Comparison of ENCODE assay signal across 19 mouse cellular contexts in the genomic region with DNA sequence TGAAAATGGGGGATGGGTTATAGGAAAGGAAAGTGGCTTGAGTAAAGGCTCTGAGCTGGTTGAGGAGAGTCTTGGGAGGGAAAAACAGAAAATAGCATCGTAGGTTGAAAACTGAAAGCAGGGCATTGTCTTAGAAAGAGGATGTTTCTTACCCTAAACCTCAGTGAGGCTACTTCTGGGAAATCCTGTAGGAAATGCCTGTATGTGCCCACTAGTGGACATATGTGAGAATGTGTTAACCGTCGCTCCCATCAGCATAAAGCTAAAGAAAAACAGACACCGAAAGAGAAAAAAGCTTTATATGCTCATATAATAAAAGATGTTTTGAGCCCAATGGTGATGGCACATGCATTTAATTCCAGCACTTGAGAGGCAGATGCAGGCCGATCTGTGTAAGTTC. TPM values are rescaled to one million over a fixed set of nuclear protein-coding genes. Genes with fewer than 3 reads are reported as not detected.
DNase-seq lines count a peak whose midpoint lies in the region; TF ChIP-seq lines count a peak whose summit lies in the region.
"Had no signal": no experiment of that assay in that cellular context is flagged by ENCODE, and none has a peak within 500 bp of the region (broad histone marks: within the 10 kb centered on the region; RNA-seq: fewer than 3 reads in every experiment).

No protein-coding gene starts in this region.

- H3K4me1 ChIP-seq in CH12.LX (ENCODE audit: control insufficient read depth in 1 of 2, insufficient read depth in 2 of 2) = peaks cover 8 to 36% of the 10 kb centered on the region in 2 experiments; a peak in 3 of 4 replicates
- H3K4me1 ChIP-seq in small intestine, adult 2 months (ENCODE audit: control insufficient read depth, insufficient read depth, insufficient read length, low read length) = peaks cover 22% of the 10 kb centered on the region
- H3K4me1 ChIP-seq: forebrain, embryonic 12.5 days; heart, embryonic 10.5 days; limb, embryonic 15.5 days; neural tube, embryonic 12.5 days had no signal

- no peaks in the 10 kb centered on the region for H3K36me3 ChIP-seq in CH12.LX (replicated peaks in 1 of 2; ENCODE audit: control insufficient read depth in 1 of 2, insufficient read depth in 1 of 2, low read length in 1 of 2)
- H3K36me3 ChIP-seq in small intestine, adult 2 months (ENCODE audit: control insufficient read depth, insufficient read depth, low read length) = no peaks in the 10 kb centered on the region
- H3K36me3 ChIP-seq: forebrain, embryonic 12.5 days; heart, embryonic 10.5 days; limb, embryonic 15.5 days; neural tube, embryonic 12.5 days had no signal

- TF ChIP-seq CTCF in layer of hippocampus, adult 2 months (conservative IDR thresholded peaks at IDR 0.05) = peak; percentile 41
- TF ChIP-seq CTCF in CH12.LX (conservative IDR thresholded peaks at IDR 0.05 in 1 of 2, IDR thresholded peaks at IDR 0.05 in 1 of 2; ENCODE audit: low read depth in 2 of 2, low read length in 2 of 2) = peak; percentile 9 to 50; a peak in 2 of 4 replicates
- no peak for TF ChIP-seq CTCF in small intestine, adult 2 months (IDR thresholded peaks at IDR 0.05; ENCODE audit: extremely low read depth, insufficient read length, insufficient replicate concordance, low read depth, low read length)

- no peaks in the 10 kb centered on the region for H3K27me3 ChIP-seq in CH12.LX (replicated peaks)
- no peaks in the 10 kb centered on the region for H3K27me3 ChIP-seq in small intestine, adult 2 months (ENCODE audit: control insufficient read depth, insufficient read depth, low read length)
- H3K27me3 ChIP-seq: forebrain, embryonic 12.5 days; limb, embryonic 15.5 days; neural tube, embryonic 12.5 days had no signal

- H3K9ac ChIP-seq in CH12.LX (ENCODE audit: insufficient read depth, low read depth) = no peak overlapping the region
- H3K9ac ChIP-seq: forebrain, embryonic 12.5 days; limb, embryonic 15.5 days; neural tube, embryonic 12.5 days had no signal

- no peak overlapping the region for H3K4me3 ChIP-seq in layer of hippocampus, adult 2 months
- H3K4me3 ChIP-seq in CH12.LX (replicated peaks in 1 of 3; ENCODE audit: low read depth in 2 of 3, low read length in 2 of 3, poor library complexity in 1 of 3) = no peak overlapping the region
- no peak overlapping the region for H3K4me3 ChIP-seq in small intestine, adult 2 months (ENCODE audit: low read depth, low read length)
- H3K4me3 ChIP-seq: forebrain, embryonic 12.5 days; heart, embryonic 10.5 days; limb, embryonic 15.5 days; neural tube, embryonic 12.5 days had no signal

- H3K27ac ChIP-seq in layer of hippocampus, adult 2 months = no peak overlapping the region
- H3K27ac ChIP-seq in CH12.LX (ENCODE audit: insufficient read depth, low read depth) = no peak overlapping the region
- H3K27ac ChIP-seq in small intestine, adult 2 months (ENCODE audit: insufficient read depth, low read depth, low read length) = peak overlapping the region; percentile 59
- H3K27ac ChIP-seq: forebrain, embryonic 12.5 days; heart, embryonic 10.5 days; limb, embryonic 15.5 days; neural tube, embryonic 12.5 days had no signal

- H3K4me2 ChIP-seq in CH12.LX (ENCODE audit: insufficient read depth, low read depth, poor library complexity, severe bottlenecking) = no peak overlapping the region
- H3K4me2 ChIP-seq: forebrain, embryonic 12.5 days; limb, embryonic 15.5 days; midbrain, embryonic 11.5 days; neural tube, embryonic 12.5 days had no signal

- TF ChIP-seq EP300 in CH12.LX (IDR thresholded peaks at IDR 0.05; ENCODE audit: low read length) = no peak

- in situ Hi-C loops in CH12.LX (cut with MboI; ENCODE audit: low pct_ligation_motif_present, low pct_unique_long_range_greater_than_20kb, low sequenced_read_pairs) = no loop called here

- dilution Hi-C loops in CH12.LX (cut with MboI; ENCODE audit: extremely low pct_ligation_motif_present, extremely low pct_unique_long_range_greater_than_20kb, low sequenced_read_pairs) = no loop called here

- no peaks in the 10 kb centered on the region for H3K79me2 ChIP-seq in CH12.LX (replicated peaks; ENCODE audit: control insufficient read depth, extremely low read depth, insufficient read depth, poor library complexity, severe bottlenecking)

- no peak for TF ChIP-seq POLR2A in CH12.LX (IDR thresholded peaks at IDR 0.05; ENCODE audit: low read depth, low read length)
- no peak for TF ChIP-seq POLR2A in small intestine, adult 2 months (IDR thresholded peaks at IDR 0.05; ENCODE audit: low read depth, low read length)

- DNase-seq in layer of hippocampus, adult 2 months (ENCODE audit: low spot score in 2 of 2) = no peak
- no peak for DNase-seq in layer of hippocampus, adult 8-10 months (ENCODE audit: low spot score in 2 of 2)
- DNase-seq in CH12.LX (ENCODE audit: extremely low read depth) (no peak), NIH3T3 (ENCODE audit: low read depth) (peak; percentile 27)
- no peak for DNase-seq in urinary bladder, postnatal 4 days (ENCODE audit: low spot score in 2 of 2)
- no peak for DNase-seq in left cerebral cortex, adult 9 months (ENCODE audit: low spot score in 2 of 2)
- DNase-seq: cerebellum, adult 8-10 months; gastrocnemius, postnatal 10 days; kidney, postnatal 4 days; lung, postnatal 36 days; thymus, adult 18-20 months; thymus, postnatal 4 days had no signal

- WGBS in small intestine, adult 2 months = 80% methylated on average over 5 of the region's 5 CpGs

- peak; percentile 17 for TF ChIP-seq RAD21 in CH12.LX (IDR thresholded peaks at IDR 0.05; ENCODE audit: low read depth, low read length)

- no peaks in the 10 kb centered on the region for H3K9me3 ChIP-seq in CH12.LX (replicated peaks; ENCODE audit: low read length)
- H3K9me3 ChIP-seq: forebrain, embryonic 12.5 days; G1E; heart, embryonic 10.5 days; limb, embryonic 15.5 days; neural tube, embryonic 12.5 days had no signal

TF ChIP-seq in CH12.LX, 34 proteins besides CTCF, POLR2A, EP300 and RAD21:
- TF ChIP-seq ZMIZ1 (IDR thresholded peaks at IDR 0.05; ENCODE audit: low read depth, low read length) (no peak), SMC3 (IDR thresholded peaks at IDR 0.05; ENCODE audit: low read depth, low read length) (peak; percentile 38; the same call in 1 of the 2 replicates)

RNA-seq across cellular contexts. Expression of a gene that starts 22.8 kb away (rescaled TPM):
- 1 to 10 TPM; 8.4 to 9.5 TPM for total RNA-seq in layer of hippocampus, adult 2 months (2021)
- total RNA-seq in layer of hippocampus, adult 8-10 months (2022) = 1 to 10 TPM; 6.0 to 8.9 (median 8.0) TPM
- total RNA-seq in CH12.LX (2012; rRNA removed) (6.0 and 12.5 TPM in 2 replicates), CH12.LX (2014; rRNA removed) (19.5 and 22.4 TPM in 2 replicates)
- polyA plus RNA-seq in CH12.LX (2012; ENCODE audit: insufficient read length, low read depth) = 26.2 and 30.5 TPM in 2 replicates
- 106 and 209 TPM in 2 replicates for polyA plus RNA-seq in small intestine, adult 2 months (2012; rRNA removed)
